Mouse (Mus musculus) midbrain, postnatal 0 days (tissue): ENCODE measurements around the gene Grm6. TPM values are rescaled to one million over a fixed set of nuclear protein-coding genes. Genes with fewer than 3 reads are reported as not detected.

ENCODE experiments used
- ATAC-seq: fragments of 200-750 bp; cut with Nextera tagmentation; 2 replicates; pipeline ENCODE4 v1.8.0; 2017; ENCODE audit warnings: moderate number of reproducible peaks, mild to moderate bottlenecking, moderate TSS enrichment, moderate library complexity; ENCODE audit not compliant: low FRiP score
- DNase-seq: peaks from one replicate; pipeline ENCODE4 v3.0.0-alpha.2; 2015; ENCODE audit warnings: low spot score
- H3K27ac ChIP-seq: fragments of 300-500 bp; sonication (generic); 2 replicates; pipeline ENCODE4 v1.5.1; 2014; ENCODE audit warnings: low read depth, mild to moderate bottlenecking, low read length, mixed read lengths
- H3K27me3 ChIP-seq: fragments of 300-500 bp; sonication (generic); 2 replicates; pipeline ENCODE4 v1.6.1; 2014; ENCODE audit warnings: low read length, control low read depth, mixed read lengths; ENCODE audit not compliant: insufficient read depth
- H3K36me3 ChIP-seq: fragments of 300-500 bp; sonication (generic); 2 replicates; pipeline ENCODE4 v1.6.1; 2014; ENCODE audit warnings: low read length, control low read depth, mixed read lengths; ENCODE audit not compliant: insufficient read depth
- H3K4me1 ChIP-seq: fragments of 300-500 bp; sonication (generic); 2 replicates; pipeline ENCODE4 v1.6.1; 2014; ENCODE audit warnings: mild to moderate bottlenecking, control low read depth, antibody characterized with exemption, low read length, mixed read lengths; ENCODE audit not compliant: insufficient read depth
- H3K4me2 ChIP-seq: fragments of 300-500 bp; sonication (generic); 2 replicates; pipeline ENCODE4 v1.6.1; 2014; ENCODE audit warnings: low read depth, mild to moderate bottlenecking, low read length, mixed read lengths; ENCODE audit not compliant: poor library complexity, severe bottlenecking
- H3K4me3 ChIP-seq: fragments of 300-500 bp; sonication (generic); 2 replicates; pipeline ENCODE4 v1.5.1; 2014; ENCODE audit warnings: low read depth, mild to moderate bottlenecking, low read length, moderate library complexity
- H3K9ac ChIP-seq: fragments of 300-500 bp; sonication (generic); replicated peaks from 2 replicates; pipeline ENCODE4 v1.6.1; 2014; ENCODE audit warnings: mild to moderate bottlenecking, low read length, moderate library complexity, mixed read lengths; ENCODE audit not compliant: poor library complexity, severe bottlenecking
- H3K9me3 ChIP-seq: fragments of 300-500 bp; sonication (generic); 2 replicates; pipeline ENCODE4 v1.6.1; 2016; ENCODE audit warnings: low read length, control low read depth
- CTCF ChIP-seq: IDR thresholded peaks from 2 replicates; pipeline ENCODE4 v1.5.1; 2016; ENCODE audit warnings: antibody characterized with exemption, mild to moderate bottlenecking
- WGBS: fragments of 180-500 bp; shearing (Covaris S2); extraction: QIAGEN DNeasy Blood & Tissue Kit; methylation state at CpG from one replicate; pipeline ENCODE4 v1.1.7; 2014; 5-methylcytosine and 5-hydroxymethylcytosine counted together
- polyA plus RNA-seq: library from polyadenylated mRNA; unstranded; fragments of >200 nt; fragmentation: Nextera tagmentation; extraction: Ambion mirVana; gene quantifications from 2 replicates; pipeline ENCODE4 v1.2.1, GENCODE M21; 2015
- total RNA-seq: library from RNA; depleted of rRNA; stranded (reverse); fragments of >200 nt; gene quantifications from 2 replicates; pipeline ENCODE4 v1.2.3, GENCODE M21; 2014

The Grm6 gene
- total and polyA plus RNA-seq, 2 experiments from 2014 or later = not detected

GRCm38 (mm10) chr11:50878641-50879040, 28.2 kb downstream of the Grm6 start:
- H3K27me3 ChIP-seq = no peaks in the 10 kb centered on the region
- no peak for TF ChIP-seq CTCF
- H3K4me1 ChIP-seq = no peaks in the 10 kb centered on the region
- H3K9ac ChIP-seq = no peak overlapping the region
- H3K36me3 ChIP-seq = peaks cover 36% of the 10 kb centered on the region
- H3K9me3 ChIP-seq = peaks cover 5% of the 10 kb centered on the region
- ATAC-seq (no peak), DNase-seq (no peak)
- no peak overlapping the region for H3K4me3 ChIP-seq
- H3K27ac ChIP-seq = no peak overlapping the region
- no peak overlapping the region for H3K4me2 ChIP-seq
- 88% methylated on average over 3 of the region's 3 CpGs for WGBS

GRCm38 (mm10) chr11:50883756-50884155, 33.3 kb downstream of the Grm6 start:
- 85% methylated on average over 3 of the region's 3 CpGs for WGBS

GRCm38 (mm10) chr11:50886231-50886932, 35.9 kb downstream of the Grm6 start:
- H3K27me3 ChIP-seq = no peaks in the 10 kb centered on the region
- H3K4me3 ChIP-seq = peak overlapping the region; percentile 33
- H3K4me1 ChIP-seq = peaks cover 7% of the 10 kb centered on the region; the same call in 1 of the 2 replicates
- TF ChIP-seq CTCF = no peak
- DNase-seq (no peak), ATAC-seq (no peak)
- H3K27ac ChIP-seq = no peak overlapping the region
- peak overlapping the region; percentile 37; the same call in 1 of the 2 replicates for H3K9ac ChIP-seq
- peaks cover 15% of the 10 kb centered on the region for H3K36me3 ChIP-seq
- 44% methylated on average over 8 of the region's 8 CpGs for WGBS
- H3K9me3 ChIP-seq = no peaks in the 10 kb centered on the region
- H3K4me2 ChIP-seq = peak overlapping the region; percentile 49

More at GRCm38 (mm10) chr11:50883756-50884155, 33.3 kb downstream of the Grm6 start:
- DNase-seq (no peak), ATAC-seq (no peak)
- Histone ChIP-seq H3K4me2 (no peak overlapping the region), H3K9me3 (no peaks in the 10 kb centered on the region), H3K4me3 (no peak overlapping the region), H3K36me3 (peaks cover 20% of the 10 kb centered on the region), H3K27ac (no peak overlapping the region), H3K27me3 (no peaks in the 10 kb centered on the region), H3K4me1 (peaks cover 7% of the 10 kb centered on the region; the same call in 1 of the 2 replicates), H3K9ac (no peak overlapping the region)
- peak; percentile 24; the same call in 1 of the 2 replicates for TF ChIP-seq CTCF

- Histone ChIP-seq H3K4me2 (peak overlapping the region; percentile 49), H3K27ac (peak overlapping the region; percentile 75), H3K36me3 (peaks cover 15% of the 10 kb centered on the region), H3K9ac (peak overlapping the region; percentile 55), H3K4me1 (peaks cover 7% of the 10 kb centered on the region; the same call in 1 of the 2 replicates), H3K9me3 (no peaks in the 10 kb centered on the region), H3K4me3 (peak overlapping the region; percentile 33), H3K27me3 (no peaks in the 10 kb centered on the region)
- peak; percentile 5; the same call in 1 of the 2 replicates for ATAC-seq
- peak; percentile 10 for DNase-seq
- WGBS = 23% methylated on average over 10 of the region's 10 CpGs
- TF ChIP-seq CTCF = no peak
Observed at GRCm38 (mm10) chr11:50886933-50887293, 36.4 kb downstream of the Grm6 start.

GRCm38 (mm10) chr11:50887390-50888128, 37.1 kb downstream of the Grm6 start, which contains the start of gene Zfp454:
Gene Zfp454, minus strand, starts transcription at chr11:50887651.
- TF ChIP-seq CTCF = no peak
- peak within 1 kb of the TSS; percentile 33 for H3K4me3 ChIP-seq
- ATAC-seq = peak; percentile 96

GRCm38 (mm10) chr11:50892441-50892840, 42.0 kb downstream of the Grm6 start:
- H3K9me3 ChIP-seq = peaks cover 9% of the 10 kb centered on the region; the same call in 1 of the 2 replicates
- no peak overlapping the region for H3K4me3 ChIP-seq
- no peaks in the 10 kb centered on the region for H3K36me3 ChIP-seq
- 53% methylated on average over 2 of the region's 2 CpGs for WGBS
- DNase-seq (no peak), ATAC-seq (no peak)
- TF ChIP-seq CTCF = no peak
- no peaks in the 10 kb centered on the region for H3K27me3 ChIP-seq
- no peak overlapping the region for H3K9ac ChIP-seq
- no peaks in the 10 kb centered on the region for H3K4me1 ChIP-seq
- H3K4me2 ChIP-seq = no peak overlapping the region
- no peak overlapping the region for H3K27ac ChIP-seq

More at GRCm38 (mm10) chr11:50887390-50888128, 37.1 kb downstream of the Grm6 start, which contains the start of gene Zfp454:
- Histone ChIP-seq H3K9ac (peak within 1 kb of the TSS; percentile 55), H3K4me2 (peak within 1 kb of the TSS; percentile 49), H3K4me1 (peaks cover 7% of the 10 kb centered on the region; the same call in 1 of the 2 replicates), H3K36me3 (peaks cover 10% of the 10 kb centered on the region), H3K9me3 (no peaks in the 10 kb centered on the region), H3K27me3 (no peaks in the 10 kb centered on the region), H3K27ac (peak within 1 kb of the TSS; percentile 75)
- DNase-seq = peak; percentile 99
- WGBS = 6% methylated on average over 26 of the region's 26 CpGs
